Mouse (Mus musculus): ENCODE measurements around the gene Fam219a. TPM values are rescaled to one million over a fixed set of nuclear protein-coding genes. Genes with fewer than 3 reads are reported as not detected.

Gene Fam219a
- polyA plus RNA-seq, 1 experiment from 2014 or later, result 67.6 TPM

Other genes with a start within 250 kb of the Fam219a start
- gene Ubap1, start 220.5 kb downstream of the Fam219a start, polyA plus RNA-seq (2018), result 39.6 to 73.7 TPM (median 49.5 TPM) in 3 replicates
- gene Kif24, start 104.7 kb downstream of the Fam219a start, polyA plus RNA-seq (2018), result 1.0 to 3.9 TPM (median 1.4 TPM) in 3 replicates
- gene Nudt2, start 104.4 kb downstream of the Fam219a start, polyA plus RNA-seq (2018), result 26.0 to 42.5 TPM (median 28.9 TPM) in 3 replicates
- gene AI464131, start 66.5 kb downstream of the Fam219a start, polyA plus RNA-seq (2018), result 0.10 to 0.13 TPM (median 0.12 TPM) in 3 replicates
- gene 1110017D15Rik, start 52.2 kb downstream of the Fam219a start, polyA plus RNA-seq (2018), result 0.22 TPM in 1 of 3 replicates, not detected in the others
- 0.25 to 1.1 TPM (median 0.45 TPM) in 3 replicates for gene Dnaic1, start 237 bp upstream of the Fam219a start, polyA plus RNA-seq (2018)
- gene Enho, start 70.8 kb upstream of the Fam219a start, polyA plus RNA-seq (2018), result 1.2 to 3.7 TPM (median 1.6 TPM) in 3 replicates
- not detected in 3 replicates for gene Cntfr, start 127.6 kb upstream of the Fam219a start, polyA plus RNA-seq (2018)
- gene Il11ra1, start 130.5 kb upstream of the Fam219a start, polyA plus RNA-seq (2018), result 34.7 to 49.1 TPM (median 47.4 TPM) in 3 replicates
- gene Rpp25l, start 144.0 kb upstream of the Fam219a start, polyA plus RNA-seq (2018), result 6.4 to 25.9 TPM (median 19.8 TPM) in 3 replicates
- 34.4 to 93.4 TPM (median 69.6 TPM) in 3 replicates for gene Dctn3, start 153.6 kb upstream of the Fam219a start, polyA plus RNA-seq (2018)
- not detected in 3 replicates for gene Arid3c, start 161.6 kb upstream of the Fam219a start, polyA plus RNA-seq (2018)
- 18.2 to 19.2 TPM (median 18.2 TPM) in 3 replicates for gene Galt, start 185.7 kb upstream of the Fam219a start, polyA plus RNA-seq (2018)
- 37.5 to 72.4 TPM (median 70.3 TPM) in 3 replicates for gene Sigmar1, start 186.6 kb upstream of the Fam219a start, polyA plus RNA-seq (2018)
- gene Ccl27a, start 204.7 kb upstream of the Fam219a start, polyA plus RNA-seq (2018), result 1.1 to 3.3 TPM in 2 of 3 replicates, not detected in the other